Comparison of ENCODE assay signal across 22 mouse cellular contexts in the genomic region with DNA sequence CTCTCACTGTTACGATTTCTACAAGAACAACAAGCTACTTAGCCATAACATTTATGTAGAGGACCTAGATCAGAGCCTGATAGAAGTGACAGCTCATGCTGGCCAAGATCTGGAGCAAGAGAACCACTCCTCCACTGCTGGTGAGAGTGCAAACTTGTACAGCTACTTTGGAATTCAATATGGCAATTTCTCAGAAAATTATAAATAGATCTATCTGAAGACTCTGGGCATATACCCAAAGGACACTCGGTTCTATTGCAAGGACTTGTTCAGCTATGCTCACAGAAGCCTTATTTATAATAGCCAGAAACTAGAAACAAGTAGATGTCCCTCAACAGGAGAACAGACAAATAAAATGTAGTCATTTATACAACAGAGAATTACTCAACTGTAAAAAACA.
DNase-seq lines count a peak whose midpoint lies in the region; ATAC-seq and TF ChIP-seq lines count a peak whose summit lies in the region.
"Had no signal": no experiment of that assay in that cellular context is flagged by ENCODE, and none has a peak within 500 bp of the region (broad histone marks: within the 10 kb centered on the region; RNA-seq: fewer than 3 reads in every experiment).

No protein-coding gene starts in this region.

- H3K9ac ChIP-seq in lung, postnatal 0 days (replicated peaks; ENCODE audit: low read depth), result no peak overlapping the region
- H3K9ac ChIP-seq: forebrain, postnatal 0 days; hindbrain, embryonic 13.5 days; intestine, embryonic 15.5 days had no signal

- no peak overlapping the region for H3K4me3 ChIP-seq in lung, postnatal 0 days (ENCODE audit: low read depth, low read length)
- no peak overlapping the region for H3K4me3 ChIP-seq in lung, adult 2 months (replicated peaks; ENCODE audit: extremely low read depth, low read depth, low read length)
- H3K4me3 ChIP-seq: forebrain, embryonic 10.5 days; hindbrain, embryonic 10.5 days; hindbrain, embryonic 13.5 days; intestine, embryonic 15.5 days had no signal

- no peak for TF ChIP-seq POLR2A in lung, adult 2 months (IDR thresholded peaks at IDR 0.05; ENCODE audit: borderline replicate concordance, extremely low read depth, low read depth, low read length)

- H3K27me3 ChIP-seq in lung, postnatal 0 days (replicated peaks; ENCODE audit: insufficient read depth, low read length), result no peaks in the 10 kb centered on the region
- H3K27me3 ChIP-seq: hindbrain, embryonic 13.5 days; intestine, embryonic 15.5 days had no signal

- intact Hi-C loops in gastrocnemius, postnatal 14 days (cut with DNase I; ENCODE audit: low total_unique reads), result no loop called here

- H3K36me3 ChIP-seq in lung, postnatal 0 days (ENCODE audit: insufficient read depth, low read length), result no peaks in the 10 kb centered on the region
- H3K36me3 ChIP-seq: forebrain, embryonic 10.5 days; hindbrain, embryonic 10.5 days; hindbrain, embryonic 13.5 days; intestine, embryonic 15.5 days had no signal

- H3K27ac ChIP-seq in lung, postnatal 0 days (ENCODE audit: low read length), result no peak overlapping the region
- H3K27ac ChIP-seq: forebrain, embryonic 10.5 days; hindbrain, embryonic 10.5 days; hindbrain, embryonic 13.5 days; intestine, embryonic 15.5 days had no signal

- no peak overlapping the region for H3K4me2 ChIP-seq in lung, postnatal 0 days (replicated peaks; ENCODE audit: low read depth, low read length)
- H3K4me2 ChIP-seq: heart, embryonic 11.5 days; hindbrain, embryonic 13.5 days; intestine, embryonic 15.5 days had no signal

- H3K4me1 ChIP-seq in lung, postnatal 0 days (ENCODE audit: insufficient read depth, low read depth, low read length), result no peaks in the 10 kb centered on the region
- H3K4me1 ChIP-seq in lung, adult 2 months (ENCODE audit: control insufficient read depth, insufficient read depth, low read length), result no peaks in the 10 kb centered on the region
- H3K4me1 ChIP-seq: forebrain, embryonic 10.5 days; hindbrain, embryonic 10.5 days; hindbrain, embryonic 13.5 days; intestine, embryonic 15.5 days had no signal

- no peaks in the 10 kb centered on the region for H3K9me3 ChIP-seq in lung, postnatal 0 days (ENCODE audit: low read length)
- H3K9me3 ChIP-seq: forebrain, embryonic 10.5 days; hindbrain, embryonic 10.5 days; hindbrain, embryonic 13.5 days; intestine, embryonic 15.5 days had no signal

- 0 out of 2 replicates have a peak, but pooled peaks have one; percentile 20 for TF ChIP-seq EP300 in lung, postnatal 0 days (IDR thresholded peaks at IDR 0.05)

- no peak for TF ChIP-seq CTCF in lung, postnatal 0 days (IDR thresholded peaks at IDR 0.05)
- TF ChIP-seq CTCF in lung, adult 2 months (IDR thresholded peaks at IDR 0.05; ENCODE audit: insufficient read depth, low read length), result no peak

- WGBS in lung, postnatal 0 days, result 55% methylated on average over 2 of the region's 2 CpGs
- 40% methylated on average over 2 of the region's 2 CpGs for WGBS in lung, adult 2 months

- peak; percentile 16 to 17 for DNase-seq in gastrocnemius, adult 8-10 months (ENCODE audit: low spot score in 2 of 2)
- no peak for DNase-seq in gastrocnemius, postnatal 14 days
- peak; percentile 56 for DNase-seq in lung, postnatal 0 days (ENCODE audit: low spot score)
- no peak for DNase-seq in lung, adult 2 months
- peak; percentile 69 for DNase-seq in skeletal muscle tissue, adult 2 months (ENCODE audit: low read depth, low spot score)
- DNase-seq in layer of hippocampus, postnatal 10 days (ENCODE audit: low spot score in 2 of 2), result no peak
- DNase-seq: adrenal gland, adult 8-10 months; adrenal gland, postnatal 25 days; cerebellum, adult 18-20 months; cerebellum, adult 9-10 months; cerebellum, postnatal 14 days; forebrain, postnatal 0 days; heart, adult 11 months; kidney, adult 11 months had no signal

- peak; percentile 43; the same call in 1 of the 2 replicates for ATAC-seq in lung, postnatal 0 days
- ATAC-seq: CD4-positive, CD25-positive, alpha-beta regulatory T cell, adult 4 months; forebrain, embryonic 14.5 days; forebrain, postnatal 0 days; hindbrain, embryonic 16.5 days; intestine, embryonic 15.5 days had no signal

Comparison
In these comparisons a context has a peak if more than half of its experiments do, and no peak if none do; other contexts are left out.
1. DNase-seq: peak in gastrocnemius, adult 8-10 months (2 of 2), lung, postnatal 0 days (single experiment) and skeletal muscle tissue, adult 2 months (single experiment); none in gastrocnemius, postnatal 14 days (single experiment), lung, adult 2 months (single experiment) and layer of hippocampus, postnatal 10 days (0 of 2).